Mouse (Mus musculus) lung, adult 18-20 months (tissue): ENCODE results near the gene Cytl1.

Source experiments
- DNase-seq, 2 experiments: peaks; one replicate each; pipeline ENCODE4 v3.0.0; 2022; ENCODE audit warnings: mixed read lengths in 2 of 2

Cytl1 gene

GRCm38 (mm10) chr5:37770870-37771269, 35.6 kb downstream of the Cytl1 start:
- DNase-seq = no peak

GRCm38 (mm10) chr5:37774011-37774410, 38.7 kb downstream of the Cytl1 start:
- no peak for DNase-seq

- DNase-seq = no peak
Measured at GRCm38 (mm10) chr5:37775681-37776080, 40.4 kb downstream of the Cytl1 start.

- DNase-seq = no peak
Measured at GRCm38 (mm10) chr5:37783306-37783705, 48.0 kb downstream of the Cytl1 start.

- no peak for DNase-seq
Measured at GRCm38 (mm10) chr5:37784847-37785391, 49.6 kb downstream of the Cytl1 start.
